Mouse (Mus musculus) left cerebral cortex, postnatal 10 days (tissue): ENCODE measurements around the gene Brd7. TPM values are rescaled to one million over a fixed set of nuclear protein-coding genes. Genes with fewer than 3 reads are reported as not detected.

ENCODE experiments used
- DNase-seq, 2 experiments: peaks; one replicate each; pipeline ENCODE4 v3.0.0; 2021 to 2022; ENCODE audit warnings: low spot score in 2 of 2, mixed read lengths in 1 of 2; ENCODE audit errors: extremely low spot score in 1 of 2
- intact Hi-C: fragments of 180-260 bp; cut with DNase I; formaldehyde crosslinking; loops from one replicate; pipeline ENCODE4 v1.15.1; 2025
- total RNA-seq, 2 experiments: library from RNA; stranded (reverse); gene quantifications; 2 replicates each; pipeline ENCODE4 v1.2.3; 2021

Gene Brd7
- total RNA-seq, 2 experiments from 2014 or later: 57.3 to 59.1 TPM

- intact Hi-C loops: no loop called here
- no peak for DNase-seq
These were observed 44.7 kb downstream of the Brd7 start for GRCm38 (mm10) chr8:88317341-88317740.

- intact Hi-C loops: no loop called here
- DNase-seq: peak; percentile 30 to 89
These were observed 45.7 kb downstream of the Brd7 start for GRCm38 (mm10) chr8:88316139-88316931.

GRCm38 (mm10) chr8:88315302-88315701 lies 46.7 kb downstream of the Brd7 start:
- intact Hi-C loops: no loop called here
- DNase-seq: no peak

GRCm38 (mm10) chr8:88313991-88314390 lies 48.0 kb downstream of the Brd7 start:
- intact Hi-C loops: no loop called here
- no peak for DNase-seq

GRCm38 (mm10) chr8:88312966-88313365 lies 49.0 kb downstream of the Brd7 start:
- intact Hi-C loops: no loop called here
- no peak for DNase-seq

- intact Hi-C loops: no loop called here
These were observed 51.7 kb downstream of the Brd7 start for GRCm38 (mm10) chr8:88310286-88310685.

GRCm38 (mm10) chr8:88309881-88310280 lies 52.1 kb downstream of the Brd7 start:
- intact Hi-C loops: no loop called here
- DNase-seq: no peak

More at GRCm38 (mm10) chr8:88310286-88310685, 51.7 kb downstream of the Brd7 start:
- DNase-seq: no peak

- no peak for DNase-seq
- intact Hi-C loops: no loop called here
These were observed 52.6 kb downstream of the Brd7 start for GRCm38 (mm10) chr8:88309274-88309873.

GRCm38 (mm10) chr8:88307736-88308135 lies 54.3 kb downstream of the Brd7 start:
- DNase-seq: peak in 1 of 2 experiments; percentile 4
- intact Hi-C loops: no loop called here

- no peak for DNase-seq
- intact Hi-C loops: no loop called here
These were observed 55.5 kb downstream of the Brd7 start for GRCm38 (mm10) chr8:88306511-88306910.

- intact Hi-C loops: no loop called here
- no peak for DNase-seq
These were observed 56.2 kb downstream of the Brd7 start for GRCm38 (mm10) chr8:88305814-88306213.

GRCm38 (mm10) chr8:88301589-88302437 lies 60.2 kb downstream of the Brd7 start:
- no peak for DNase-seq
- intact Hi-C loops: no loop called here

- no peak for DNase-seq
- intact Hi-C loops: no loop called here
These were observed 61.9 kb downstream of the Brd7 start for GRCm38 (mm10) chr8:88299907-88300603.

- no peak for DNase-seq
These were observed 63.3 kb downstream of the Brd7 start for GRCm38 (mm10) chr8:88298733-88299103.

GRCm38 (mm10) chr8:88297976-88298732 lies 63.8 kb downstream of the Brd7 start:
- DNase-seq: no peak
- intact Hi-C loops: no loop called here

More at GRCm38 (mm10) chr8:88298733-88299103, 63.3 kb downstream of the Brd7 start:
- intact Hi-C loops: no loop called here

- intact Hi-C loops: no loop called here
- peak in 1 of 2 experiments; percentile 11 for DNase-seq
These were observed 67.0 kb downstream of the Brd7 start for GRCm38 (mm10) chr8:88294977-88295376.

GRCm38 (mm10) chr8:88293590-88294356 lies 68.2 kb downstream of the Brd7 start:
- no peak for DNase-seq
- intact Hi-C loops: no loop called here

- no peak for DNase-seq
- intact Hi-C loops: no loop called here
These were observed 69.1 kb downstream of the Brd7 start for GRCm38 (mm10) chr8:88292926-88293325.
